29 mouse cellular contexts compared by ENCODE assay signal in the genomic region with DNA sequence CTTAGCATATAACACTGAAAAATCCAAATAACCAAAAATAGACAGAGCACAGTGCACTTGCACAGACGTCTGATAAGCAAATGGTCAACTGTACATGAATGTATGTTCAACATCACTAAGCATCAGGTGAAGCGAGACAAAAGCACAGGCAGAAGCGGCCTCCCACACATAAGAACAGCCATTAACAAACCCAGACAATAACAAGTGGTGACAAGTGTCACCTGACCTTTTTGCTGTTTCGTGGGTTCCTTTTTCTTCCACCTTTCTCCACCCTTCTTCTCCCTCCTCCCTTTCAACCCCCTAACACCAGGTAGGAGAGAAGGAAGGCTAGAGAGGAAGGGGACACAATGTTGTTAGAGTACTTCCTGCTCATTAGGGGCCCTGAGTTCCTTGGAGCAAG.
DNase-seq lines count a peak whose midpoint lies in the region; ATAC-seq lines count a peak whose summit lies in the region.
"Had no signal": no experiment of that assay in that cellular context is flagged by ENCODE, and none has a peak within 500 bp of the region (broad histone marks: within the 10 kb centered on the region; RNA-seq: fewer than 3 reads in every experiment).

No protein-coding gene starts in this region.

- no peaks in the 10 kb centered on the region for H3K9me3 ChIP-seq in liver, embryonic 12.5 days (replicated peaks)
- no peaks in the 10 kb centered on the region for H3K9me3 ChIP-seq in liver, embryonic 11.5 days (ENCODE audit: control insufficient read depth, low read length)
- H3K9me3 ChIP-seq in embryonic facial prominence, embryonic 10.5 days: no peaks in the 10 kb centered on the region
- H3K9me3 ChIP-seq: embryonic facial prominence, embryonic 13.5 days; forebrain, embryonic 12.5 days; forebrain, embryonic 15.5 days; G1E; heart, embryonic 12.5 days; heart, embryonic 15.5 days; hindbrain, embryonic 10.5 days; hindbrain, embryonic 13.5 days had no signal

- no peak for ATAC-seq in liver, embryonic 12.5 days
- ATAC-seq in liver, embryonic 11.5 days (replicated peaks; ENCODE audit: low FRiP score): no peak
- ATAC-seq in CD4-positive, CD25-positive, alpha-beta regulatory T cell, adult 4 months: peak; percentile 29
- ATAC-seq in inflammation-experienced regulatory T-cells, adult 6 months: peak; percentile 46
- ATAC-seq: activated CD4-positive, CD25-positive, alpha-beta regulatory T cell, adult 4 months; forebrain, embryonic 15.5 days; hindbrain, embryonic 16.5 days had no signal

- no peak overlapping the region for H3K9ac ChIP-seq in liver, embryonic 12.5 days
- H3K9ac ChIP-seq in liver, embryonic 11.5 days (ENCODE audit: low read depth, low read length): no peak overlapping the region
- H3K9ac ChIP-seq: embryonic facial prominence, embryonic 13.5 days; forebrain, embryonic 12.5 days; forebrain, embryonic 15.5 days; heart, embryonic 12.5 days; heart, embryonic 15.5 days; hindbrain, embryonic 13.5 days had no signal

- no peaks in the 10 kb centered on the region for H3K27me3 ChIP-seq in liver, embryonic 12.5 days (replicated peaks)
- H3K27me3 ChIP-seq in liver, embryonic 11.5 days (replicated peaks; ENCODE audit: control insufficient read depth, insufficient read depth, low read length): no peaks in the 10 kb centered on the region
- H3K27me3 ChIP-seq in embryonic facial prominence, embryonic 10.5 days (replicated peaks; ENCODE audit: low read depth, poor library complexity, severe bottlenecking): no peaks in the 10 kb centered on the region
- H3K27me3 ChIP-seq: CH12.LX; embryonic facial prominence, embryonic 13.5 days; forebrain, embryonic 12.5 days; forebrain, embryonic 15.5 days; heart, embryonic 12.5 days; heart, embryonic 15.5 days; hindbrain, embryonic 13.5 days had no signal

- H3K36me3 ChIP-seq in liver, embryonic 12.5 days: no peaks in the 10 kb centered on the region
- H3K36me3 ChIP-seq in liver, embryonic 11.5 days (ENCODE audit: control insufficient read depth, insufficient read depth, low read length): no peaks in the 10 kb centered on the region
- H3K36me3 ChIP-seq in embryonic facial prominence, embryonic 10.5 days (replicated peaks): no peaks in the 10 kb centered on the region
- H3K36me3 ChIP-seq: embryonic facial prominence, embryonic 13.5 days; forebrain, embryonic 12.5 days; forebrain, embryonic 15.5 days; heart, embryonic 12.5 days; heart, embryonic 15.5 days; hindbrain, embryonic 10.5 days; hindbrain, embryonic 13.5 days had no signal

- H3K4me2 ChIP-seq in liver, embryonic 12.5 days: no peak overlapping the region
- H3K4me2 ChIP-seq in liver, embryonic 11.5 days: no peak overlapping the region
- H3K4me2 ChIP-seq: embryonic facial prominence, embryonic 13.5 days; forebrain, embryonic 12.5 days; forebrain, embryonic 15.5 days; heart, embryonic 12.5 days; heart, embryonic 15.5 days; hindbrain, embryonic 13.5 days had no signal

- 0 out of 2 replicates have a peak overlapping the region, but pooled peaks have one; percentile 43 for H3K27ac ChIP-seq in liver, embryonic 12.5 days
- H3K27ac ChIP-seq in liver, embryonic 11.5 days (ENCODE audit: low read depth, low read length): no peak overlapping the region
- no peak overlapping the region for H3K27ac ChIP-seq in embryonic facial prominence, embryonic 10.5 days (replicated peaks)
- H3K27ac ChIP-seq: embryonic facial prominence, embryonic 13.5 days; forebrain, embryonic 12.5 days; forebrain, embryonic 15.5 days; heart, embryonic 15.5 days; hindbrain, embryonic 10.5 days; hindbrain, embryonic 13.5 days had no signal

- H3K4me3 ChIP-seq in liver, embryonic 12.5 days: no peak overlapping the region
- no peak overlapping the region for H3K4me3 ChIP-seq in liver, embryonic 11.5 days (ENCODE audit: low read depth, low read length)
- no peak overlapping the region for H3K4me3 ChIP-seq in embryonic facial prominence, embryonic 10.5 days
- H3K4me3 ChIP-seq: embryonic facial prominence, embryonic 13.5 days; erythroblast, embryonic 14.5 days; forebrain, embryonic 12.5 days; forebrain, embryonic 15.5 days; heart, embryonic 12.5 days; heart, embryonic 15.5 days; hindbrain, embryonic 10.5 days; hindbrain, embryonic 13.5 days had no signal

- DNase-seq in liver, embryonic 11.5 days (ENCODE audit: low spot score): no peak
- peak; percentile 56 for DNase-seq in A20 (ENCODE audit: low read depth, low spot score)
- no peak for DNase-seq in ovary, postnatal 10 days (ENCODE audit: low spot score)
- no peak for DNase-seq in left cerebral cortex, adult 8-10 months (ENCODE audit: low spot score in 2 of 2)
- no peak for DNase-seq in embryonic facial prominence, embryonic 10.5 days (ENCODE audit: low spot score)
- DNase-seq: adrenal gland, adult 8-10 months; adrenal gland, postnatal 25 days; cerebellum, adult 18-20 months; cerebellum, adult 9-10 months; cerebellum, postnatal 14 days; gastrocnemius, postnatal 25 days; heart, adult 18-20 months; heart, postnatal 10 days; heart, postnatal 36 days had no signal

- peaks cover 53% of the 10 kb centered on the region for H3K4me1 ChIP-seq in liver, embryonic 12.5 days
- peaks cover 26% of the 10 kb centered on the region for H3K4me1 ChIP-seq in liver, embryonic 11.5 days (replicated peaks; ENCODE audit: control insufficient read depth, insufficient read depth, low read length)
- H3K4me1 ChIP-seq in embryonic facial prominence, embryonic 10.5 days: peaks cover 3% of the 10 kb centered on the region
- H3K4me1 ChIP-seq: embryonic facial prominence, embryonic 13.5 days; forebrain, embryonic 12.5 days; forebrain, embryonic 15.5 days had no signal

- WGBS in liver, embryonic 12.5 days (ENCODE audit: insufficient replicate concordance): 52% methylated on average over 4 of the region's 4 CpGs
- 61% methylated on average over 4 of the region's 4 CpGs for WGBS in liver, embryonic 11.5 days
- 83% methylated on average over 4 of the region's 4 CpGs for WGBS in embryonic facial prominence, embryonic 10.5 days

Comparison
In these comparisons a context has a peak if more than half of its experiments do, and no peak if none do; other contexts are left out.
1. ATAC-seq: peak in CD4-positive, CD25-positive, alpha-beta regulatory T cell, adult 4 months (single experiment) and inflammation-experienced regulatory T-cells, adult 6 months (single experiment); none in liver, embryonic 12.5 days (single experiment) and liver, embryonic 11.5 days (single experiment).